Mouse (Mus musculus) adrenal gland, postnatal 36 days (tissue): ENCODE data around the gene Ldlrad3. TPM values are rescaled to one million over a fixed set of nuclear protein-coding genes. Genes with fewer than 3 reads are reported as not detected.

Experiments
- DNase-seq, 2 experiments: peaks; one replicate each; pipeline ENCODE4 v3.0.0; 2021; ENCODE audit warnings: mixed read lengths in 1 of 2
- total RNA-seq, 2 experiments: library from RNA; stranded (reverse); gene quantifications; 2 replicates each; pipeline ENCODE4 v1.2.3; 2021

The Ldlrad3 gene
- total RNA-seq, 2 experiments from 2014 or later, result 8.2 to 9.3 TPM

GRCm38 (mm10) chr2:102144311-102144710 lies 41.9 kb downstream of the Ldlrad3 start:
- DNase-seq, result no peak

GRCm38 (mm10) chr2:102142654-102143271 lies 43.4 kb downstream of the Ldlrad3 start:
- no peak for DNase-seq

- DNase-seq, result no peak
Observed at GRCm38 (mm10) chr2:102142197-102142623, 44.0 kb downstream of the Ldlrad3 start.

- no peak for DNase-seq
Observed at GRCm38 (mm10) chr2:102141199-102141598, 45.0 kb downstream of the Ldlrad3 start.

GRCm38 (mm10) chr2:102137922-102138321 lies 48.3 kb downstream of the Ldlrad3 start:
- DNase-seq, result no peak

- DNase-seq, result no peak
Observed at GRCm38 (mm10) chr2:102136184-102136583, 50.0 kb downstream of the Ldlrad3 start.

GRCm38 (mm10) chr2:102134510-102135262 lies 51.5 kb downstream of the Ldlrad3 start:
- DNase-seq, result peak; percentile 44 to 61

GRCm38 (mm10) chr2:102132945-102133558 lies 53.1 kb downstream of the Ldlrad3 start:
- DNase-seq, result no peak

- peak; percentile 69 to 74 for DNase-seq
Observed at GRCm38 (mm10) chr2:102130198-102130845, 55.9 kb downstream of the Ldlrad3 start.

GRCm38 (mm10) chr2:102129235-102129634 lies 57.0 kb downstream of the Ldlrad3 start:
- no peak for DNase-seq

GRCm38 (mm10) chr2:102128500-102129030 lies 57.6 kb downstream of the Ldlrad3 start:
- no peak for DNase-seq

GRCm38 (mm10) chr2:102127791-102128387 lies 58.3 kb downstream of the Ldlrad3 start:
- DNase-seq, result peak; percentile 66 to 67

GRCm38 (mm10) chr2:102127221-102127620 lies 59.0 kb downstream of the Ldlrad3 start:
- DNase-seq, result no peak

- peak; percentile 48 to 57 for DNase-seq
Observed at GRCm38 (mm10) chr2:102126076-102126475, 60.1 kb downstream of the Ldlrad3 start.

- no peak for DNase-seq
Observed at GRCm38 (mm10) chr2:102125042-102125441, 61.1 kb downstream of the Ldlrad3 start.

GRCm38 (mm10) chr2:102122146-102122515 lies 64.1 kb downstream of the Ldlrad3 start:
- DNase-seq, result no peak

- DNase-seq, result no peak
Observed at GRCm38 (mm10) chr2:102121440-102122145, 64.6 kb downstream of the Ldlrad3 start.

GRCm38 (mm10) chr2:102119751-102120505 lies 66.3 kb downstream of the Ldlrad3 start:
- DNase-seq, result no peak

GRCm38 (mm10) chr2:102118988-102119460 lies 67.2 kb downstream of the Ldlrad3 start:
- DNase-seq, result no peak

GRCm38 (mm10) chr2:102117402-102117760 lies 68.8 kb downstream of the Ldlrad3 start:
- no peak for DNase-seq
